ENCODE assay signal across 8 mouse cellular contexts in genomic region chr6:108783184-108783881, GRCm38 (mm10). TPM values are rescaled to one million over a fixed set of nuclear protein-coding genes. Genes with fewer than 3 reads are reported as not detected.
DNase-seq lines count a peak whose midpoint lies in the region; ATAC-seq and TF ChIP-seq lines count a peak whose summit lies in the region.

No protein-coding gene starts in this region.

- POLR2A ChIA-PET in Patski (lab: Charles Lee), result no interaction called here

- TF ChIP-seq CTCF in Patski (IDR thresholded peaks at IDR 0.05), result no peak

- H3K9me3 ChIP-seq in embryonic facial prominence, embryonic 14.5 days (ENCODE audit: control insufficient read depth, low read length), result no peaks in the 10 kb centered on the region
- no peaks in the 10 kb centered on the region for H3K9me3 ChIP-seq in heart, embryonic 15.5 days (replicated peaks)
- no peaks in the 10 kb centered on the region for H3K9me3 ChIP-seq in liver, embryonic 16.5 days (replicated peaks; ENCODE audit: control insufficient read depth, low read length)
- no peaks in the 10 kb centered on the region for H3K9me3 ChIP-seq in neural tube, embryonic 13.5 days

- H3K4me3 ChIP-seq in embryonic facial prominence, embryonic 14.5 days (ENCODE audit: low read depth, low read length), result peak overlapping the region; percentile 85
- peak overlapping the region; percentile 96 for H3K4me3 ChIP-seq in heart, embryonic 15.5 days
- H3K4me3 ChIP-seq in liver, embryonic 16.5 days (ENCODE audit: low read depth, low read length), result peak overlapping the region; percentile 97
- peak overlapping the region; percentile 99 for H3K4me3 ChIP-seq in neural tube, embryonic 13.5 days

- peak overlapping the region; percentile 87 for H3K27ac ChIP-seq in embryonic facial prominence, embryonic 14.5 days (replicated peaks; ENCODE audit: low read depth, low read length)
- H3K27ac ChIP-seq in heart, embryonic 15.5 days, result peak overlapping the region; percentile 85
- peak overlapping the region; percentile 84 for H3K27ac ChIP-seq in liver, embryonic 16.5 days (ENCODE audit: low read length)
- peak overlapping the region; percentile 89 for H3K27ac ChIP-seq in neural tube, embryonic 13.5 days (replicated peaks)

- peak; percentile 40 for ATAC-seq in CD4-positive, CD25-positive, alpha-beta regulatory T cell, adult 4 months
- ATAC-seq in Patski, result peak; percentile 61
- peak; percentile 62 for ATAC-seq in embryonic facial prominence, embryonic 14.5 days (ENCODE audit: low read depth)
- ATAC-seq in heart, embryonic 15.5 days (replicated peaks; ENCODE audit: insufficient number of reproducible peaks, insufficient read depth, low FRiP score, low read depth), result peak; percentile 50
- ATAC-seq in liver, embryonic 16.5 days (ENCODE audit: low read depth), result peak; percentile 25
- peak; percentile 72 for ATAC-seq in neural tube, embryonic 13.5 days (ENCODE audit: low read depth)

- no peak for DNase-seq in Patski (ENCODE audit: low read depth, low spot score)
- peak; percentile 36 for DNase-seq in embryonic facial prominence, embryonic 14.5 days (ENCODE audit: low spot score)
- peak; percentile 55 for DNase-seq in kidney, postnatal 10 days
- no peak for DNase-seq in natural killer cell, adult 2 months (ENCODE audit: low spot score in 2 of 2)

- CTCF ChIA-PET in Patski (lab: Charles Lee), result interaction anchor here (1.3 kb wide), 1 partner anchor 10 kb away, joined by 4 read pairs; no protein-coding TSS in a partner anchor

- peak overlapping the region; percentile 69 for H3K4me2 ChIP-seq in embryonic facial prominence, embryonic 14.5 days (ENCODE audit: low read depth, low read length)
- H3K4me2 ChIP-seq in heart, embryonic 15.5 days, result peak overlapping the region; percentile 74
- H3K4me2 ChIP-seq in liver, embryonic 16.5 days (ENCODE audit: low read depth, low read length), result peak overlapping the region; percentile 78
- H3K4me2 ChIP-seq in neural tube, embryonic 13.5 days, result peak overlapping the region; percentile 87

- 1% methylated on average over 37 of the region's 57 CpGs for WGBS in embryonic facial prominence, embryonic 14.5 days
- under 1% methylated on average over 57 of the region's 57 CpGs for WGBS in heart, embryonic 15.5 days
- WGBS in liver, embryonic 16.5 days (ENCODE audit: insufficient replicate concordance), result under 1% methylated on average over 57 of the region's 57 CpGs
- WGBS in neural tube, embryonic 13.5 days, result under 1% methylated on average over 57 of the region's 57 CpGs

- H3K4me1 ChIP-seq in embryonic facial prominence, embryonic 14.5 days (ENCODE audit: control insufficient read depth, insufficient read depth, low read length), result peaks cover 10% of the 10 kb centered on the region
- peaks cover 20% of the 10 kb centered on the region for H3K4me1 ChIP-seq in heart, embryonic 15.5 days (replicated peaks)
- H3K4me1 ChIP-seq in liver, embryonic 16.5 days (ENCODE audit: control insufficient read depth, low read depth, low read length), result peaks cover 16% of the 10 kb centered on the region
- H3K4me1 ChIP-seq in neural tube, embryonic 13.5 days (replicated peaks), result peaks cover 21% of the 10 kb centered on the region

- H3K27me3 ChIP-seq in Patski, result no peaks in the 10 kb centered on the region
- no peaks in the 10 kb centered on the region for H3K27me3 ChIP-seq in embryonic facial prominence, embryonic 14.5 days (replicated peaks; ENCODE audit: control insufficient read depth, insufficient read depth, low read length)
- no peaks in the 10 kb centered on the region for H3K27me3 ChIP-seq in heart, embryonic 15.5 days
- H3K27me3 ChIP-seq in liver, embryonic 16.5 days (ENCODE audit: control insufficient read depth, insufficient read depth, low read depth, low read length), result no peaks in the 10 kb centered on the region
- H3K27me3 ChIP-seq in neural tube, embryonic 13.5 days, result no peaks in the 10 kb centered on the region

- peak overlapping the region; percentile 97 for H3K9ac ChIP-seq in embryonic facial prominence, embryonic 14.5 days (ENCODE audit: low read depth, low read length)
- peak overlapping the region; percentile 92 for H3K9ac ChIP-seq in heart, embryonic 15.5 days
- peak overlapping the region; percentile 96 for H3K9ac ChIP-seq in liver, embryonic 16.5 days (ENCODE audit: low read depth, low read length)
- peak overlapping the region; percentile 99 for H3K9ac ChIP-seq in neural tube, embryonic 13.5 days

- H3K36me3 ChIP-seq in embryonic facial prominence, embryonic 14.5 days (ENCODE audit: control insufficient read depth, insufficient read depth, low read length), result no peaks in the 10 kb centered on the region
- no peaks in the 10 kb centered on the region for H3K36me3 ChIP-seq in heart, embryonic 15.5 days
- no peaks in the 10 kb centered on the region for H3K36me3 ChIP-seq in liver, embryonic 16.5 days (ENCODE audit: control insufficient read depth, insufficient read depth)
- no peaks in the 10 kb centered on the region for H3K36me3 ChIP-seq in neural tube, embryonic 13.5 days

- in situ Hi-C loops in Patski (cut with MboI; ENCODE audit: low pct_unique_long_range_greater_than_20kb), result no loop called here

RNA-seq across cellular contexts. Expression of gene Arl8b, which starts 0.4 kb away (rescaled TPM):
- 10 to 100 TPM; 36.0 to 36.2 TPM for polyA plus RNA-seq in CD4-positive, CD25-positive, alpha-beta regulatory T cell, adult 4 months (2017; shearing (Covaris generic))
- polyA plus RNA-seq in Patski (2021), result 89.6 TPM
- 75.5 and 78.7 TPM in 2 replicates for polyA plus RNA-seq in embryonic facial prominence, embryonic 14.5 days (2014; fragmentation: Nextera tagmentation; extraction: Ambion mirVana)
- 64.1 and 66.0 TPM in 2 replicates for polyA plus RNA-seq in heart, embryonic 15.5 days (2015; fragmentation: Nextera tagmentation; extraction: Ambion mirVana)
- polyA plus RNA-seq in liver, embryonic 16.5 days (2015; fragmentation: Nextera tagmentation; extraction: Ambion mirVana), result 32.2 and 33.1 TPM in 2 replicates
- polyA plus RNA-seq in neural tube, embryonic 13.5 days (2015; fragmentation: Nextera tagmentation; extraction: Ambion mirVana), result 104 and 119 TPM in 2 replicates

RNA-seq across cellular contexts. Expression of gene Edem1, which starts 45.1 kb away (rescaled TPM):
- 10 to 100 TPM; 37.2 to 45.8 TPM for polyA plus RNA-seq in CD4-positive, CD25-positive, alpha-beta regulatory T cell, adult 4 months (2017; shearing (Covaris generic))
- polyA plus RNA-seq in Patski (2021), result 32.6 TPM
- 24.1 and 27.9 TPM in 2 replicates for polyA plus RNA-seq in embryonic facial prominence, embryonic 14.5 days (2014; fragmentation: Nextera tagmentation; extraction: Ambion mirVana)
- polyA plus RNA-seq in heart, embryonic 15.5 days (2015; fragmentation: Nextera tagmentation; extraction: Ambion mirVana), result 10.7 and 15.1 TPM in 2 replicates
- 11.6 and 13.8 TPM in 2 replicates for polyA plus RNA-seq in liver, embryonic 16.5 days (2015; fragmentation: Nextera tagmentation; extraction: Ambion mirVana)
- polyA plus RNA-seq in neural tube, embryonic 13.5 days (2015; fragmentation: Nextera tagmentation; extraction: Ambion mirVana), result 7.3 and 8.1 TPM in 2 replicates

Comparison
In these comparisons a context has a peak if more than half of its experiments do, and no peak if none do; other contexts are left out.
1. DNase-seq: peak in embryonic facial prominence, embryonic 14.5 days (single experiment) and kidney, postnatal 10 days (single experiment); none in Patski (single experiment) and natural killer cell, adult 2 months (0 of 2).
2. Peak in every context shown above with its lines, with median percentiles within 50 percentile points of each other: ATAC-seq, H3K27ac ChIP-seq, H3K4me2 ChIP-seq, H3K4me3 ChIP-seq and H3K9ac ChIP-seq.